Mouse (Mus musculus) fat pad, adult 2 months (tissue): ENCODE data around the gene Hoxb5.

Source experiments
- DNase-seq: peaks from one replicate; pipeline ENCODE4 v3.0.0-alpha.2; 2011; ENCODE audit warnings: low read depth, low spot score; ENCODE audit errors: extremely low read depth

Hoxb5 gene

GRCm38 (mm10) chr11:96300354-96301063 lies 2.6 kb upstream of the Hoxb5 start:
- DNase-seq: no peak

GRCm38 (mm10) chr11:96301064-96301431 lies 2.1 kb upstream of the Hoxb5 start:
- no peak for DNase-seq

- no peak for DNase-seq
These were observed 1.3 kb upstream of the Hoxb5 start for GRCm38 (mm10) chr11:96301837-96302236.

GRCm38 (mm10) chr11:96302381-96303150 lies 570 bp upstream of the Hoxb5 start:
- DNase-seq: no peak

- DNase-seq: no peak
These were observed 1.5 kb downstream of the Hoxb5 start for GRCm38 (mm10) chr11:96304381-96305195.

- DNase-seq: no peak
These were observed 2.5 kb downstream of the Hoxb5 start for GRCm38 (mm10) chr11:96305505-96306182.

GRCm38 (mm10) chr11:96306183-96306907 lies 3.2 kb downstream of the Hoxb5 start:
- no peak for DNase-seq

- DNase-seq: no peak
These were observed 3.8 kb downstream of the Hoxb5 start for GRCm38 (mm10) chr11:96306908-96307269.

GRCm38 (mm10) chr11:96308763-96309162 lies 5.6 kb downstream of the Hoxb5 start:
- DNase-seq: no peak

- no peak for DNase-seq
These were observed 6.2 kb downstream of the Hoxb5 start for GRCm38 (mm10) chr11:96309288-96309687.

- DNase-seq: no peak
These were observed 7.2 kb downstream of the Hoxb5 start for GRCm38 (mm10) chr11:96310183-96310938.

- no peak for DNase-seq
These were observed 8.0 kb downstream of the Hoxb5 start for GRCm38 (mm10) chr11:96311097-96311496.

- DNase-seq: no peak
These were observed 8.6 kb downstream of the Hoxb5 start for GRCm38 (mm10) chr11:96311520-96312417.

- no peak for DNase-seq
These were observed 10.0 kb downstream of the Hoxb5 start for GRCm38 (mm10) chr11:96313134-96313533.

- no peak for DNase-seq
These were observed 10.8 kb downstream of the Hoxb5 start for GRCm38 (mm10) chr11:96313806-96314428.

GRCm38 (mm10) chr11:96314671-96315343 lies 11.7 kb downstream of the Hoxb5 start:
- no peak for DNase-seq

GRCm38 (mm10) chr11:96315344-96315681 lies 12.2 kb downstream of the Hoxb5 start:
- DNase-seq: no peak
